Mouse (Mus musculus) bone marrow macrophage, adult 2 months (primary cell): ENCODE results near the gene Slc30a6.

ENCODE experiments used
- CTCF ChIP-seq: IDR thresholded peaks from 2 replicates; pipeline ENCODE4 v1.5.1; 2012; ENCODE audit warnings: low read depth, mild to moderate bottlenecking, low read length, moderate library complexity
- POLR2A ChIP-seq: IDR thresholded peaks from 2 replicates; pipeline ENCODE4 v1.6.1; 2012; ENCODE audit warnings: mild to moderate bottlenecking, low read depth, low read length, borderline replicate concordance

GRCm38 (mm10) chr17:74409722-74410121 lies 14.3 kb downstream of the Slc30a6 start:
- TF ChIP-seq CTCF: no peak
- TF ChIP-seq POLR2A: no peak
